Mouse (Mus musculus) heart, embryonic 10.5 days (tissue): ENCODE measurements around the gene Dlgap1. TPM values are rescaled to one million over a fixed set of nuclear protein-coding genes. Genes with fewer than 3 reads are reported as not detected.

Experiments
- DNase-seq: peaks from one replicate; pipeline ENCODE4 v3.0.0-alpha.2; 2017; ENCODE audit warnings: low spot score
- H3K27ac ChIP-seq: fragments of 300-500 bp; sonication (generic); 2 replicates; pipeline ENCODE4 v1.5.1; 2016; ENCODE audit warnings: mild to moderate bottlenecking
- H3K27me3 ChIP-seq: fragments of 300-500 bp; sonication (generic); 2 replicates; pipeline ENCODE4 v1.6.1; 2016; ENCODE audit warnings: mild to moderate bottlenecking; ENCODE audit not compliant: poor library complexity, insufficient read depth, severe bottlenecking
- H3K36me3 ChIP-seq: fragments of 300-500 bp; sonication (generic); 2 replicates; pipeline ENCODE4 v1.6.1; 2016; ENCODE audit warnings: mild to moderate bottlenecking, moderate library complexity
- H3K4me1 ChIP-seq: fragments of 300-500 bp; sonication (generic); 2 replicates; pipeline ENCODE4 v1.6.1; 2016; ENCODE audit warnings: mild to moderate bottlenecking
- H3K4me3 ChIP-seq: fragments of 300-500 bp; sonication (generic); 2 replicates; pipeline ENCODE4 v1.5.1; 2016; ENCODE audit warnings: mild to moderate bottlenecking, moderate library complexity
- H3K9me3 ChIP-seq: fragments of 300-500 bp; sonication (generic); 2 replicates; pipeline ENCODE4 v1.6.1; 2016; ENCODE audit warnings: mild to moderate bottlenecking, moderate library complexity
- WGBS: fragments of 180-500 bp; shearing (Covaris S2); methylation state at CpG from one replicate; pipeline ENCODE4 v1.1.7; 2016; 5-methylcytosine and 5-hydroxymethylcytosine counted together
- polyA plus RNA-seq: library from polyadenylated mRNA; unstranded; fragments of >200 nt; fragmentation: Nextera tagmentation; extraction: Ambion mirVana; gene quantifications from 2 replicates; pipeline ENCODE4 v1.2.1, GENCODE M21; 2016

Dlgap1 gene
- polyA plus RNA-seq, 1 experiment from 2014 or later = 0.51 TPM

GRCm38 (mm10) chr17:70498256-70498655, 529.4 kb downstream of the Dlgap1 start:
- Histone ChIP-seq H3K27ac (no peak overlapping the region), H3K36me3 (no peaks in the 10 kb centered on the region), H3K4me3 (no peak overlapping the region), H3K27me3 (no peaks in the 10 kb centered on the region), H3K4me1 (no peaks in the 10 kb centered on the region), H3K9me3 (no peaks in the 10 kb centered on the region)
- 82% methylated on average over 6 of the region's 6 CpGs for WGBS
- DNase-seq = no peak

GRCm38 (mm10) chr17:70501933-70502332, 533.1 kb downstream of the Dlgap1 start:
- no peaks in the 10 kb centered on the region for H3K27me3 ChIP-seq
- no peaks in the 10 kb centered on the region for H3K36me3 ChIP-seq
- no peak overlapping the region for H3K27ac ChIP-seq
- no peak overlapping the region for H3K4me3 ChIP-seq
- no peaks in the 10 kb centered on the region for H3K4me1 ChIP-seq
- H3K9me3 ChIP-seq = no peaks in the 10 kb centered on the region
- WGBS = 62% methylated on average over 7 of the region's 7 CpGs
- DNase-seq = peak; percentile 68

- peak; percentile 1 for DNase-seq
- Histone ChIP-seq H3K9me3 (no peaks in the 10 kb centered on the region), H3K4me3 (no peak overlapping the region), H3K27ac (no peak overlapping the region), H3K4me1 (no peaks in the 10 kb centered on the region), H3K36me3 (no peaks in the 10 kb centered on the region), H3K27me3 (no peaks in the 10 kb centered on the region)
- WGBS = 46% methylated on average over 4 of the region's 4 CpGs
These were observed 538.9 kb downstream of the Dlgap1 start for GRCm38 (mm10) chr17:70507759-70508158.

- 79% methylated on average over 5 of the region's 5 CpGs for WGBS
- no peak overlapping the region for H3K27ac ChIP-seq
- H3K9me3 ChIP-seq = no peaks in the 10 kb centered on the region
- DNase-seq = no peak
- H3K4me1 ChIP-seq = no peaks in the 10 kb centered on the region
- no peaks in the 10 kb centered on the region for H3K36me3 ChIP-seq
- H3K4me3 ChIP-seq = no peak overlapping the region
- H3K27me3 ChIP-seq = no peaks in the 10 kb centered on the region
These were observed 541.6 kb downstream of the Dlgap1 start for GRCm38 (mm10) chr17:70510441-70510840.

GRCm38 (mm10) chr17:70511401-70511800, 542.5 kb downstream of the Dlgap1 start:
- no peaks in the 10 kb centered on the region for H3K36me3 ChIP-seq
- H3K27me3 ChIP-seq = peaks cover 6% of the 10 kb centered on the region; the same call in 1 of the 2 replicates
- WGBS = 90% methylated on average over 3 of the region's 3 CpGs

GRCm38 (mm10) chr17:70513736-70514135, 544.9 kb downstream of the Dlgap1 start:
- peaks cover 10% of the 10 kb centered on the region; the same call in 1 of the 2 replicates for H3K27me3 ChIP-seq
- H3K27ac ChIP-seq = no peak overlapping the region
- WGBS = 77% methylated on average over 5 of the region's 5 CpGs
- H3K36me3 ChIP-seq = no peaks in the 10 kb centered on the region
- H3K9me3 ChIP-seq = no peaks in the 10 kb centered on the region
- no peak for DNase-seq
- H3K4me1 ChIP-seq = no peaks in the 10 kb centered on the region
- no peak overlapping the region for H3K4me3 ChIP-seq

More at GRCm38 (mm10) chr17:70511401-70511800, 542.5 kb downstream of the Dlgap1 start:
- H3K9me3 ChIP-seq = no peaks in the 10 kb centered on the region
- DNase-seq = peak; percentile 10
- no peak overlapping the region for H3K4me3 ChIP-seq
- H3K27ac ChIP-seq = no peak overlapping the region
- no peaks in the 10 kb centered on the region for H3K4me1 ChIP-seq

- H3K4me1 ChIP-seq = no peaks in the 10 kb centered on the region
- H3K27ac ChIP-seq = no peak overlapping the region
- no peak overlapping the region for H3K4me3 ChIP-seq
- 80% methylated on average over 18 of the region's 18 CpGs for WGBS
- H3K36me3 ChIP-seq = no peaks in the 10 kb centered on the region
- no peaks in the 10 kb centered on the region for H3K9me3 ChIP-seq
- H3K27me3 ChIP-seq = peaks cover 10% of the 10 kb centered on the region; the same call in 1 of the 2 replicates
- peak; percentile 57 for DNase-seq
These were observed 547.6 kb downstream of the Dlgap1 start for GRCm38 (mm10) chr17:70516506-70516905.

- Histone ChIP-seq H3K4me3 (no peak overlapping the region), H3K27me3 (peaks cover 10% of the 10 kb centered on the region; the same call in 1 of the 2 replicates), H3K4me1 (no peaks in the 10 kb centered on the region), H3K36me3 (no peaks in the 10 kb centered on the region), H3K27ac (no peak overlapping the region), H3K9me3 (no peaks in the 10 kb centered on the region)
- peak; percentile 61 for DNase-seq
- whole genome bisulfite sequencing = 85% methylated on average over 12 of the region's 12 CpGs
These were observed 548.5 kb downstream of the Dlgap1 start for GRCm38 (mm10) chr17:70517333-70517732.

GRCm38 (mm10) chr17:70521058-70521851, 552.4 kb downstream of the Dlgap1 start:
- DNase-seq = peak; percentile 6
- no peak overlapping the region for H3K4me3 ChIP-seq
- H3K9me3 ChIP-seq = no peaks in the 10 kb centered on the region
- H3K27me3 ChIP-seq = peaks cover 6% of the 10 kb centered on the region; the same call in 1 of the 2 replicates
- 71% methylated on average over 5 of the region's 5 CpGs for WGBS
- H3K4me1 ChIP-seq = no peaks in the 10 kb centered on the region
- H3K27ac ChIP-seq = no peak overlapping the region
- H3K36me3 ChIP-seq = no peaks in the 10 kb centered on the region

GRCm38 (mm10) chr17:70521971-70522370, 553.1 kb downstream of the Dlgap1 start:
- peak; percentile 59 for DNase-seq
- 44% methylated on average over 11 of the region's 11 CpGs for WGBS

GRCm38 (mm10) chr17:70525990-70526389, 557.1 kb downstream of the Dlgap1 start:
- H3K36me3 ChIP-seq = no peaks in the 10 kb centered on the region
- H3K4me1 ChIP-seq = 0 out of 2 replicates have a peak, but pooled peaks cover 4% of the 10 kb centered on the region
- H3K27me3 ChIP-seq = no peaks in the 10 kb centered on the region
- 60% methylated on average over 3 of the region's 3 CpGs for WGBS
- H3K4me3 ChIP-seq = no peak overlapping the region
- no peaks in the 10 kb centered on the region for H3K9me3 ChIP-seq
- DNase-seq = peak; percentile 39
- no peak overlapping the region for H3K27ac ChIP-seq

More at GRCm38 (mm10) chr17:70521971-70522370, 553.1 kb downstream of the Dlgap1 start:
- H3K4me1 ChIP-seq = no peaks in the 10 kb centered on the region
- no peaks in the 10 kb centered on the region for H3K36me3 ChIP-seq
- H3K9me3 ChIP-seq = no peaks in the 10 kb centered on the region
- H3K27me3 ChIP-seq = no peaks in the 10 kb centered on the region
- H3K4me3 ChIP-seq = no peak overlapping the region
- H3K27ac ChIP-seq = no peak overlapping the region

GRCm38 (mm10) chr17:70527101-70527500, 558.2 kb downstream of the Dlgap1 start:
- no peak for DNase-seq
- WGBS = 22% methylated on average over 9 of the region's 9 CpGs

More at GRCm38 (mm10) chr17:70527101-70527500, 558.2 kb downstream of the Dlgap1 start:
- no peak overlapping the region for H3K27ac ChIP-seq
- H3K36me3 ChIP-seq = no peaks in the 10 kb centered on the region
- H3K4me1 ChIP-seq = 0 out of 2 replicates have a peak, but pooled peaks cover 4% of the 10 kb centered on the region
- H3K4me3 ChIP-seq = no peak overlapping the region
- no peaks in the 10 kb centered on the region for H3K27me3 ChIP-seq
- H3K9me3 ChIP-seq = no peaks in the 10 kb centered on the region
